Mouse (Mus musculus): Measurements from ENCODE around the gene Endog.
"Not testable (repeated sequence)": the region's sequence is repeated elsewhere in the genome, so short reads cannot be mapped to it uniquely, and the experiment has no call there.

Endog gene

GRCm38 (mm10) chr2:30166677-30167076 lies 4.6 kb upstream of the Endog start:
- no peak for DNase-seq (ENCODE audit: low spot score)

GRCm38 (mm10) chr2:30171997-30172382 lies 697 bp downstream of the Endog start:
- DNase-seq (ENCODE audit: low spot score) = no peak

GRCm38 (mm10) chr2:30173541-30174240 lies 2.4 kb downstream of the Endog start:
- DNase-seq (ENCODE audit: low spot score) = no peak

- DNase-seq (ENCODE audit: low spot score) = no peak
Measured at GRCm38 (mm10) chr2:30175897-30176296, 4.6 kb downstream of the Endog start.

- DNase-seq (ENCODE audit: low spot score) = no peak
Measured at GRCm38 (mm10) chr2:30176561-30176960, 5.3 kb downstream of the Endog start.

- peak; percentile 93 for DNase-seq (ENCODE audit: low spot score)
Measured at GRCm38 (mm10) chr2:30177700-30178675, 6.7 kb downstream of the Endog start, which contains the start of gene Spout1. TSS of gene Spout1 (minus strand) at chr2:30178459.

GRCm38 (mm10) chr2:30178711-30179110 lies 7.4 kb downstream of the Endog start:
- not testable (repeated sequence) for DNase-seq (ENCODE audit: low spot score)

- DNase-seq (ENCODE audit: low spot score) = no peak
Measured at GRCm38 (mm10) chr2:30182424-30182823, 11.1 kb downstream of the Endog start.

- DNase-seq (ENCODE audit: low spot score) = no peak
Measured at GRCm38 (mm10) chr2:30183721-30184120, 12.4 kb downstream of the Endog start.

- DNase-seq (ENCODE audit: low spot score) = no peak
Measured at GRCm38 (mm10) chr2:30185276-30185675, 14.0 kb downstream of the Endog start.

GRCm38 (mm10) chr2:30185681-30186080 lies 14.4 kb downstream of the Endog start:
- DNase-seq (ENCODE audit: low spot score) = no peak

GRCm38 (mm10) chr2:30191790-30192580 lies 20.7 kb downstream of the Endog start:
- DNase-seq (ENCODE audit: low spot score) = no peak

- DNase-seq (ENCODE audit: low spot score) = no peak
Measured at GRCm38 (mm10) chr2:30194656-30195055, 23.4 kb downstream of the Endog start.

GRCm38 (mm10) chr2:30198021-30198420 lies 26.7 kb downstream of the Endog start:
- DNase-seq (ENCODE audit: low spot score) = no peak

GRCm38 (mm10) chr2:30199984-30200383 lies 28.7 kb downstream of the Endog start:
- no peak for DNase-seq (ENCODE audit: low spot score)

- no peak for DNase-seq (ENCODE audit: low spot score)
Measured at GRCm38 (mm10) chr2:30200388-30200925, 29.2 kb downstream of the Endog start.

- DNase-seq (ENCODE audit: low spot score) = no peak
Measured at GRCm38 (mm10) chr2:30203439-30203838, 32.1 kb downstream of the Endog start.

- no peak for DNase-seq (ENCODE audit: low spot score)
Measured at GRCm38 (mm10) chr2:30205255-30205628, 33.9 kb downstream of the Endog start.

- peak; percentile 90 for DNase-seq (ENCODE audit: low spot score)
Measured at GRCm38 (mm10) chr2:30205629-30206357, 34.5 kb downstream of the Endog start, which contains the start of gene Kyat1. TSS of gene Kyat1 (minus strand) at chr2:30205847.

GRCm38 (mm10) chr2:30207401-30207800 lies 36.1 kb downstream of the Endog start:
- DNase-seq (ENCODE audit: low spot score) = no peak

- DNase-seq (ENCODE audit: low spot score) = no peak
Measured at GRCm38 (mm10) chr2:30207886-30208285, 36.6 kb downstream of the Endog start.
